Mouse (Mus musculus) ES-Bruce4 (cell line): ENCODE data around the gene Nck2.

Experiments
- CTCF ChIP-seq: IDR thresholded peaks from one replicate; pipeline ENCODE4 v1.8.1; 2011; ENCODE audit warnings: low read depth, low read length
- EP300 ChIP-seq: IDR thresholded peaks from 2 replicates; pipeline ENCODE4 v1.6.1; 2011; ENCODE audit warnings: low read depth, low read length; ENCODE audit not compliant: insufficient read depth
- POLR2A ChIP-seq: IDR thresholded peaks from one replicate; pipeline ENCODE4 v1.8.1; 2011; ENCODE audit warnings: low read length; ENCODE audit not compliant: insufficient read depth

DNA sequence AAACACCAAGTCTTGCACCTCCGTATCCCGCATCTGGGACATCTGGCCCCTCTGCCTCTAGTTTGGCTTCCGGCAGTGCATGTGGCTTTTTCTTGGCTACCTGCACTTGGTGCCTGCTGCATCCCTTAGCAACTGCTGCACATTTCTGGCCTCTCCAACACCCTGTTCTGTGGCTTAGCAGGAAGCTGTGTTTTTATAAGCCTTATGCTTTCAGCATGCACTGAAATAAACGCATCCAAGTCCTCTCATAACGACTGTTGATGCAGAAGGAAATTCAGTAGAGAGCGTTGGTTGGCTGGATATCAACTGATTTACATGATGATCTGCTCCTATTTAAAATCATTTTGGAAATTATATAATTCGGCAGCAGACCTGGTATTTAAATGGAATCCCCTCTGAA lies 86.9 kb downstream of the Nck2 start:
- TF ChIP-seq CTCF (no peak), POLR2A (no peak), EP300 (no peak)
